Mouse (Mus musculus) embryo, embryonic 11 days (tissue): ENCODE measurements around the gene Wnk1.

Source experiments
- DNase-seq: peaks from one replicate; pipeline ENCODE4 v3.0.0-alpha.2; 2015

Gene Wnk1

DNA sequence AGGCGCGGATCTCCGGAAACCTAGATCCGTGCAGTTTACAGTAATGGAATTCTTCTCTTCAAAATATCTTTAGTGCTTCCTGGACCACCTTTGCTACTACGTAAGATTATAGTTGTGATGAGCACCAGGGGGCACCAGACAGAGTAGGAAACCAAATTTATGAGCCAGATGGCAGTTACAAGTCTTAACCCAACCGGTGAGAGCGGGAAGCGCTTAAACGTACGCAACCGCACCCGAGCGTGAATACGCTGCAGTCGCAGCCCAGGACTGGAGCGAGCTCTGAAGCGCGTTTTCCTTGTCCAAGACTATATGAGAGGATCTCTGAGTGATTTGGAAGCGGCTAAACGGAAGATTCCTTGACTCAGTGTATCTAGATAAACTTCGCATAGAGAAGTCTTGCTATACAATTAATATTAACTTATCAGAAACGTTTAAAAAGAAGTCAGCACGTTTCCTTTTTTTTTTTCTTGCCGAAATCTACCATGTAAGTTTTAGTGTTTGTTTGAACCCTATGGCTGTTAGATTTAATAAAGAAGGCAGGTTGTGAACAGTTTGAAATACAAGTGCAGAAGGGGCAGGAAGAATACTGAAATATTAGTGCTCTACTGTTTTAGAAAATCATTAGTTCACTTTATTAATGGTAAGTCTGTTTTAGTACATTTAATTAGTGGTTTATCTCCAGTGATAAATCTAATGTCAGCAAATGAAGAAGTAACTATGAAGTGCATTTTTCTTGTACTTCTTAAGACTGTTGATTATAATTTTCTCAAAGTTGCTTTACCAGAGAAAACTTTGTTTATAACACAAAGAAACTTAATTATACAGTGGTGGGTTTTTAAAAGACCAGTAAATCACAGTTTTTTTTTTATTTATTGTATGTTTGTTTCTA is 1.4 kb upstream of the Wnk1 start:
- DNase-seq = peak; percentile 94

GRCm38 (mm10) chr6:120039256-120039563 is 738 bp upstream of the Wnk1 start:
- DNase-seq = peak; percentile 61

GRCm38 (mm10) chr6:120037636-120038365 is 671 bp downstream of the Wnk1 start:
- peak; percentile 85 for DNase-seq

- DNase-seq = peak; percentile 80
Measured at GRCm38 (mm10) chr6:120037004-120037635, 1.4 kb downstream of the Wnk1 start.

DNA sequence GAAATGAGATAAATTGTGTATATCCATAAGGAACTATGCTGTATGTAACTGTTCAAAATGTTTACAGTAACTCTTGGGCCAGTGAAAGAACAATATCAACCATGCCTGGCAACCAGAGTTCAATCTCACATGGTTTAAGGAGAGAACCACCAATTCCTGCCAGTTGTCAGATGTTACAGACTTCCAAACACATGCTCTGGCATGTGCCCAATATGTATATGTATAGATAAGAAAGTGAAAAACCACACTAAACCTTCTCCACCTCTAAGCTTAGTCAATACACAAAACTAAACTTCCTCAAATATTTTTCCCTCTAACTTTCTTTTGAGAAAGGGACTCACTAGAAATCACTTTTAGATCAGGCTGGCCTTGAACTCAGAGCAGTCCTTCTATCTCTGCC is 13.9 kb downstream of the Wnk1 start:
- no peak for DNase-seq

DNA sequence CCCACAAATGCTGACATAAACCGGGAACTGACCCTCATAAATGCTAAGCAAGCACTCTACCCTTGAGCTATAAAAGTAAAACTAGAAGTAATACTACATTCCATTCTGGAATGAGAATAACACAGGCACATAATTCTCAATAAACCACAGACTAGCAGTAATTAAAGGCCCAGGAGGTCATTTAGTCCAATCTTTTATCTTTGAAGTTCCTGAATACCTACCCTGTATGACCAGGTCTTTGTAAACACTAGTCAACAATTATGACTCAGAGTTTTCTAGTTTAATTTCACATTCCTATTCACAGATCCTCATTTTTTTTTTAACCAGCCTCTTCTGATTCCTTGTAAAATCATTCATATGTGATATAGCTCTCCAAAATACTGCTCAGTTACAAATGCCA is 14.7 kb downstream of the Wnk1 start:
- no peak for DNase-seq

DNA sequence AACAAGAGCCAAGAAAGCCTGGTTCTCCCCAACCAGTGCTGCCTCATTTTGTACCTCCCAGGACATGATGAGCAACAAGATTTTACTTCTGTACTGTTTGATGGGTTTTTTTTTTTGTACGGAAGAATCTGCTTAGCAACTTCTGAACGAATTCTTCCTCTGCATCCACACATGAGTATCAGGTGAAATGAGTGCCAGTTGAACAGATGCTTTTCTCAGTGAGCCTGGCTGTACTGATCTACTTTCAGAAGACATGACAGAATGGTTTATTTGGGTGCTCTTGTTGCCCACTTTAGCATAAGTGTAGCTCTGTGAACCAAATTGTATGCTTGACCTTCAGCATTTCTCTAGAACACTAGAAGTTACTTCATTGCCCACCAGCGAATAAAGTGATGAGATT is 16.4 kb downstream of the Wnk1 start:
- DNase-seq = no peak

DNA sequence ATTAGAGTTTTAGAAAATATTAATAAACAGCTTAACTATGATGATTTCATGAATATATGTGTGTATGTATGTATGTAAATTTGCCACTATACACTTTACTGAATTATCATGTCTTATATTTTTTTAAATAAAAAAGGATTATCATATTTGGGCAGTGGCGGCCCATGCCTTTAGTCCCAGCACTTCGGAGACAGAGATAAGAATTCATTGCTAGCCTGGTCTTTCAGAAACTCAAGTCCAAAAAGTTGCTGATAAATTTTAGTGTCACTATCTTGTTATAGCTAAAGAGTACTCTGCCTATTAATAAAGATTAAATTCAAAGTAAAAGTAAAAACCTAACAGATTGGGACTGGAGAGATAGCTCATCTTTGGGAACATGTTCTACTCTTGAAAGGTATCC is 18.8 kb downstream of the Wnk1 start:
- DNase-seq = no peak

DNA sequence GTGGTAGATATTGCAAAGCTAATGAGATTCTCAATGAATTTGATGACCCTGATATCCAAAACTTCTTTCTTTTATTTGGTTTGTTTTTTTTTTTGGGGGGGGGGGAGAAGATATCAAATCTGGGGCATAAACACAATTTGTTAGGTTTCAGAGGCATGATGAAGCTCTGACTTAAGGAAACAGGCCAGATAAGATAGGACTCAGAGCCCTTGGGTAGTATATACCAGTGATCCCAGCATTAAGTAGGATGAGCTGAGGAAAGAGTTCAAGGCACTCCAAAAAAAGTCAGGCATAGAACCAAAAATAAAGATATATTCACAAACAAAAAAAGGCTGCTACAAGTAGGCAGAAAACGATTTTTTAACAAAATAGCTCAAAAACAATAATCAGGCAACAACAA is 25.3 kb downstream of the Wnk1 start:
- DNase-seq = no peak

DNA sequence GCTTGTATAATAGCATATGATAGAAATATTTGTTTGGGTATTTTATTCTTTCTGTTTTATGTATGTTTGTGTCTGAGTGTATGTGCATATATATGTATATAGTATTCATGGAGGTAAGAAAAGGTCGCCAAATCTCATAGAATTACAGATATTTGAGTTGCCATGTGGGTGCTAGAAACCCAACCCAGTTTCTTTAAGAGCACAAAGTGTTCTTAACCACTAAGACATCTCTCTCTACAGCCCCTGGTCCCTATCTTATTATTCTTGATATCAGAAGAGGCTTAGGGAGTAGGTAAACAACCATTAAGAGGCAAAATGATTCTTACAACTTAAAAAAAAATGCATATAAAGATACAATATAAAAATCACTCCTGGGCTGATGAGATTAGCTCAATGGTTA is 27.0 kb downstream of the Wnk1 start:
- no peak for DNase-seq

DNA sequence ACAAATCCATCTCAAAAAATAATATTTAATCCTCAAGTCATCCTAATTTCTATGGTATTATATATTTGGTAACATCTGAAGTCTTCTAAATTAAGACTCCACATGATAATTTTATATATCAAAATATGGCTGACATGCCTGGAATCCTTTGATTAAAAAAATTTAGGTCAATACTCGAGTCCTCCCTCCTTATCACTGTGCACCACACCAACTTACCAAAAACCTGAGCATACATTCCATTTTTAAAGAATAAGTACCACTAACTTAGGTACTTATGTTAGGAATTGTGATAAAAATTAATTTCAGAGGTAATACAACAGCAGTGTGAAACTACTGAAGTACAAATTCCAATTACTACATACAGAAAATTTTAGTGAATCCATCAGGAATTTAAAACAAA is 27.5 kb downstream of the Wnk1 start:
- DNase-seq = no peak

DNA sequence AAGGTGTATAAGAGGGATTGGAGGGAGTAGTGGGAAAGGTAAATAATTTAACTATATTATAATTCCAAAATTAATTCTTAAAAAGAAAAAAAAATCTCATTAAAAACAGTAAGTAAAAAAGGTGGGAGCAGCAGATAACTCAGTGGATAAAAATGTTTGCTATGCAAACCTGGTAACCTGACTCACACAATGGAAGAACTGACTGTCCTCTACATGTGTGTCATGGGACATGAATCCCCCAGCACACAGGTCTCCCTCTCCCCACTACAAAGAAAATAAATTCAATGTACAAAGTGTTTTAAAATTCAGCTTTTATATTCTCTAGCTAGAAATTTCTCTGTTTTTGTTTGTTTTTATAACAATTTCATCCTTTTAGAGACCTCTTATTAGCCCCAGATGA is 27.9 kb downstream of the Wnk1 start:
- DNase-seq = no peak

- peak; percentile 49 for DNase-seq
Measured at GRCm38 (mm10) chr6:120001718-120002117, 36.8 kb downstream of the Wnk1 start.

DNA sequence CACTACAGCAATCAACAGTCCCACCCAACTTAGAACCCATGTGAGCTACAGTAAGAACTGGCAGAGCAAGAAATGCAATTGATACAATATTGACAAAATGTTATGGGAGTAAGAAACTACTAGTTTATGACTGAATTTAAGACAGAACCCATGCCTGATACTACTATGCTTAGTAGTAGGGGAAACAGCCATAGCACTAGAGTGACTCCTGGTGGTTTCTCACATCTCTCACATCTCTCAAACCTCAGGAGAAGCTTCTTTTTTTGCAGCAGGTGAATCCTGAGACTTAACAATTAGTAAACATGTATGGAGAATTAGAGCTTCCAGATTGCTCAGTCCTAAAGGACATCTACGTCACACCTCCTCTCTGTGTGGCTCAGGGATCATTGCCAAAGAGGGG is 42.0 kb downstream of the Wnk1 start:
- no peak for DNase-seq

GRCm38 (mm10) chr6:119924235-119925005 is 114.1 kb downstream of the Wnk1 start:
- DNase-seq = peak; percentile 37

DNA sequence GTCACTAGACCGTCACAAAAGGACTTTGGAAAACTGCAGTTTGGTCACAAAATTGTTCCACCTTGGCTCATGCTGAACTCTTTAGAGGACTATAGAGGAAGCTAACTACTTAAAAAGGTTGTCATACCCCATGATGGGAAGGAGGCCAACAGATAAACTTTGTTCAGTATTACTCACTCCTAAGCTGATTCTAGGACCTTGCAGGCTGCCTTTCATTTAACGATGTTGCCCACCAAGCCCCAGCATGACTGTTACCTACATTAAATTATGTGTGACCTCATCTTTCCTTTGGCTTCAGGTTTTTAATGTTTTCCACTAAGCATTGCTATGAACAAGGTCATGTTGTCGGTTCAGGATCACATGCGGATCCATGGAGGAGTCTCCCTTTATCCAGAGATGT is 115.9 kb downstream of the Wnk1 start:
- DNase-seq = no peak

- DNase-seq = no peak
Measured at GRCm38 (mm10) chr6:119922136-119922535, 116.3 kb downstream of the Wnk1 start.

- no peak for DNase-seq
Measured at GRCm38 (mm10) chr6:119918561-119919181, 119.8 kb downstream of the Wnk1 start.

DNA sequence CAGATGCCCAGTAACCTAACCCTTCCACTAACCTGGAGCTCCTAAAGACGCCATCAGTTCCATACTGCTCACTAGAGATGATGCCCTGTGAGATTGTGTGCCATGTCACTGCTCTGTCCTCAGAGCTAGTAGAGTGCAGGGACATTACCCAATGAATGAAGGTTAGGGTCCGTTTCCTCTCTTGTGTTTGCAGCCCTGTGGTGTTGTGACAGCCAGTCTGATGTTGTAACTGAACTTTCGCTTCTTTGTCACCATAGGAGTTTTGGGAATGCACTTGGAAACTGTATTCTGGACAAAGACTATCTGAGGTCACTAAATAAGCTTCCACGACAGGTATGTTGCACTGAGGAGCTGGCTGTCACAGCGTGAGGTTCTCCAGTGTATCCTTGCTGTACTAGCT is 122.8 kb downstream of the Wnk1 start:
- no peak for DNase-seq

GRCm38 (mm10) chr6:119912046-119912445 is 126.4 kb downstream of the Wnk1 start:
- no peak for DNase-seq

- DNase-seq = no peak
Measured at GRCm38 (mm10) chr6:119905461-119905860, 133.0 kb downstream of the Wnk1 start.

DNA sequence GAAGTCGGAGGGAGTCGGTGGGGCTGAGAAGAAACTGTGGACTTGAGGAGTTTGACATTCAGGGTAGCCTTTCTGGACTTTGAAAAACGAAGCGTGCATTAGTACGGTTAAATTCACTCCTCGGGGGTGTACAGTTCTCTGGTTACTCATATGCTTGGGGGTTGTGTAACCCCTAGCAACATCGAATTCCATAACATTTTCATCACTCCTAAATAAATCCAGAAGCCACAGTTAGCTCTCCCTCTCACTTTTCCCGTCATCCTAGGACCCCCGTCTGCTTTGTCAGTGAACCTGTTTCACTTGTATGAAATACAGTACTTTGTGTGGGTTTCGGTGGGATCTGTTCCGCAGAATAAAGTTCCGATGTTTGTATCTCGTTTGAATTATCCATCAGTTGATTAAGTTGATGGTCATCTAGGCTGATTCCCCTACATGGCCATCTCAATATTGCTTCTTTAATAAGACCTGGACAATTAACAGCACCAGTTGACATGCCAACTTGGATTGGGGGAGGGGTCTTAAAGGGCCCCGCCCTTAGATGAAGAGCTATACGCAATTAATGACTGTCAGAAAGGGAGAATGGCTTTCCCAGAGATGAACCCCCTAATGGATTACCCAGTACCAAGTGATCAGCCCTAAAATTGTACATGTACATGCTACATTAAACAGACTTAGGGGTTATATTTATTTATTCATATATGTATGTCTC is 135.2 kb downstream of the Wnk1 start:
- peak; percentile 24 for DNase-seq
